Mouse (Mus musculus) liver, embryonic 16.5 days (tissue): ENCODE data around the gene Nobox. TPM values are rescaled to one million over a fixed set of nuclear protein-coding genes. Genes with fewer than 3 reads are reported as not detected.

Experiments
- ATAC-seq: fragments of 200-750 bp; cut with Nextera tagmentation; 2 replicates; pipeline ENCODE4 v1.8.0; 2017; ENCODE audit warnings: low read depth, mild to moderate bottlenecking, moderate number of reproducible peaks, moderate library complexity
- H3K27ac ChIP-seq: fragments of 300-500 bp; sonication (generic); 2 replicates; pipeline ENCODE4 v1.5.1; 2014; ENCODE audit warnings: mild to moderate bottlenecking, low read length
- H3K27me3 ChIP-seq: fragments of 300-500 bp; sonication (generic); 2 replicates; pipeline ENCODE4 v1.6.1; 2014; ENCODE audit warnings: low read depth, low read length, mixed read lengths; ENCODE audit not compliant: control insufficient read depth, insufficient read depth
- H3K36me3 ChIP-seq: fragments of 300-500 bp; sonication (generic); 2 replicates; pipeline ENCODE4 v1.6.1; 2014; ENCODE audit warnings: mild to moderate bottlenecking; ENCODE audit not compliant: control insufficient read depth, insufficient read depth
- H3K4me1 ChIP-seq: fragments of 300-500 bp; sonication (generic); 2 replicates; pipeline ENCODE4 v1.6.1; 2014; ENCODE audit warnings: low read depth, low read length, mixed read lengths; ENCODE audit not compliant: control insufficient read depth
- H3K4me2 ChIP-seq: fragments of 300-500 bp; sonication (generic); 2 replicates; pipeline ENCODE4 v1.6.1; 2014; ENCODE audit warnings: low read depth, low read length, mixed read lengths
- H3K4me3 ChIP-seq: fragments of 300-500 bp; sonication (generic); 2 replicates; pipeline ENCODE4 v1.5.1; 2014; ENCODE audit warnings: low read depth, mild to moderate bottlenecking, low read length
- H3K9ac ChIP-seq: fragments of 300-500 bp; sonication (generic); 2 replicates; pipeline ENCODE4 v1.6.1; 2014; ENCODE audit warnings: low read depth, low read length
- H3K9me3 ChIP-seq: fragments of 300-500 bp; sonication (generic); replicated peaks from 2 replicates; pipeline ENCODE4 v1.6.1; 2016; ENCODE audit warnings: low read length; ENCODE audit not compliant: control insufficient read depth
- WGBS: fragments of 180-500 bp; shearing (Covaris S2); extraction: QIAGEN DNeasy Blood & Tissue Kit; methylation state at CpG from one replicate; pipeline ENCODE4 v1.1.7; 2014; ENCODE audit not compliant: insufficient replicate concordance; 5-methylcytosine and 5-hydroxymethylcytosine counted together
- polyA plus RNA-seq: library from polyadenylated mRNA; unstranded; fragments of >200 nt; fragmentation: Nextera tagmentation; extraction: Ambion mirVana; gene quantifications from 2 replicates; pipeline ENCODE4 v1.2.1, GENCODE M21; 2015

Gene Nobox
- polyA plus RNA-seq, 1 experiment from 2014 or later, result not detected

GRCm38 (mm10) chr6:43335619-43336234 is 26.4 kb upstream of the Nobox start:
- Histone ChIP-seq H3K4me2 (no peak overlapping the region), H3K27me3 (no peaks in the 10 kb centered on the region), H3K4me3 (no peak overlapping the region), H3K27ac (no peak overlapping the region), H3K9ac (no peak overlapping the region), H3K9me3 (no peaks in the 10 kb centered on the region), H3K4me1 (no peaks in the 10 kb centered on the region), H3K36me3 (no peaks in the 10 kb centered on the region)
- 58% methylated on average over 3 of the region's 3 CpGs for WGBS
- ATAC-seq, result no peak

GRCm38 (mm10) chr6:43333479-43333878 is 24.1 kb upstream of the Nobox start:
- Histone ChIP-seq H3K36me3 (no peaks in the 10 kb centered on the region), H3K4me2 (no peak overlapping the region), H3K4me3 (no peak overlapping the region), H3K9ac (no peak overlapping the region), H3K4me1 (no peaks in the 10 kb centered on the region), H3K27ac (no peak overlapping the region), H3K27me3 (no peaks in the 10 kb centered on the region), H3K9me3 (no peaks in the 10 kb centered on the region)
- 55% methylated on average over 4 of the region's 4 CpGs for WGBS
- no peak for ATAC-seq

GRCm38 (mm10) chr6:43312961-43313656 is 3.8 kb upstream of the Nobox start:
- Histone ChIP-seq H3K36me3 (no peaks in the 10 kb centered on the region), H3K4me2 (no peak overlapping the region), H3K9me3 (no peaks in the 10 kb centered on the region), H3K9ac (no peak overlapping the region), H3K27ac (no peak overlapping the region), H3K4me3 (no peak overlapping the region), H3K4me1 (no peaks in the 10 kb centered on the region), H3K27me3 (no peaks in the 10 kb centered on the region)
- 64% methylated on average over 8 of the region's 8 CpGs for WGBS
- ATAC-seq, result no peak

GRCm38 (mm10) chr6:43312546-43312945 is 3.2 kb upstream of the Nobox start:
- Histone ChIP-seq H3K27ac (no peak overlapping the region), H3K4me3 (no peak overlapping the region), H3K36me3 (no peaks in the 10 kb centered on the region), H3K4me1 (no peaks in the 10 kb centered on the region), H3K9me3 (no peaks in the 10 kb centered on the region), H3K9ac (no peak overlapping the region), H3K27me3 (no peaks in the 10 kb centered on the region), H3K4me2 (no peak overlapping the region)
- no peak for ATAC-seq

GRCm38 (mm10) chr6:43310071-43310470 is 717 bp upstream of the Nobox start:
- no peak for ATAC-seq
- Histone ChIP-seq H3K4me2 (no peak overlapping the region), H3K4me1 (no peaks in the 10 kb centered on the region), H3K27ac (no peak overlapping the region), H3K9me3 (no peaks in the 10 kb centered on the region), H3K27me3 (no peaks in the 10 kb centered on the region), H3K36me3 (no peaks in the 10 kb centered on the region), H3K4me3 (no peak overlapping the region), H3K9ac (no peak overlapping the region)
- WGBS, result 78% methylated on average over 6 of the region's 6 CpGs

- no peak overlapping the region for H3K4me3 ChIP-seq
- H3K27me3 ChIP-seq, result no peaks in the 10 kb centered on the region
- no peaks in the 10 kb centered on the region for H3K9me3 ChIP-seq
- no peak overlapping the region for H3K9ac ChIP-seq
- H3K27ac ChIP-seq, result no peak overlapping the region
- H3K36me3 ChIP-seq, result no peaks in the 10 kb centered on the region
- H3K4me2 ChIP-seq, result no peak overlapping the region
- H3K4me1 ChIP-seq, result no peaks in the 10 kb centered on the region
- ATAC-seq, result no peak
- WGBS, result 48% methylated on average over 2 of the region's 2 CpGs
These were observed 11.9 kb downstream of the Nobox start for GRCm38 (mm10) chr6:43297508-43297850.

GRCm38 (mm10) chr6:43296798-43297507 is 12.4 kb downstream of the Nobox start:
- Histone ChIP-seq H3K9ac (no peak overlapping the region), H3K4me1 (no peaks in the 10 kb centered on the region), H3K4me3 (no peak overlapping the region), H3K27me3 (no peaks in the 10 kb centered on the region), H3K36me3 (no peaks in the 10 kb centered on the region), H3K9me3 (no peaks in the 10 kb centered on the region), H3K27ac (no peak overlapping the region), H3K4me2 (no peak overlapping the region)
- 32% methylated on average over 7 of the region's 7 CpGs for WGBS
- no peak for ATAC-seq

GRCm38 (mm10) chr6:43295908-43296307 is 13.4 kb downstream of the Nobox start:
- no peak for ATAC-seq
- Histone ChIP-seq H3K9me3 (no peaks in the 10 kb centered on the region), H3K4me2 (no peak overlapping the region), H3K4me3 (no peak overlapping the region), H3K27me3 (no peaks in the 10 kb centered on the region), H3K9ac (no peak overlapping the region), H3K4me1 (no peaks in the 10 kb centered on the region), H3K36me3 (no peaks in the 10 kb centered on the region), H3K27ac (no peak overlapping the region)
- 15% methylated on average over 5 of the region's 5 CpGs for WGBS

GRCm38 (mm10) chr6:43293175-43293574 is 16.2 kb downstream of the Nobox start:
- no peaks in the 10 kb centered on the region for H3K36me3 ChIP-seq
- no peaks in the 10 kb centered on the region for H3K4me1 ChIP-seq
- WGBS, result 60% methylated on average over 7 of the region's 7 CpGs
- H3K4me3 ChIP-seq, result no peak overlapping the region
- no peaks in the 10 kb centered on the region for H3K27me3 ChIP-seq
- no peak overlapping the region for H3K27ac ChIP-seq
- no peaks in the 10 kb centered on the region for H3K9me3 ChIP-seq
- no peak for ATAC-seq
- no peak overlapping the region for H3K9ac ChIP-seq
- no peak overlapping the region for H3K4me2 ChIP-seq
